Mouse (Mus musculus) erythroblast, embryonic 14.5 days (primary cell): ENCODE data around the gene Slc25a39.

Source experiments
- GATA1 ChIP-seq: IDR thresholded peaks from 2 replicates; pipeline ENCODE4 v1.6.1; 2012; ENCODE audit warnings: low read length, inconsistent platforms, mixed read lengths
- TAL1 ChIP-seq: IDR thresholded peaks from 3 replicates; pipeline ENCODE4 v1.6.1; 2012; ENCODE audit warnings: low read length, inconsistent platforms, mixed read lengths

DNA sequence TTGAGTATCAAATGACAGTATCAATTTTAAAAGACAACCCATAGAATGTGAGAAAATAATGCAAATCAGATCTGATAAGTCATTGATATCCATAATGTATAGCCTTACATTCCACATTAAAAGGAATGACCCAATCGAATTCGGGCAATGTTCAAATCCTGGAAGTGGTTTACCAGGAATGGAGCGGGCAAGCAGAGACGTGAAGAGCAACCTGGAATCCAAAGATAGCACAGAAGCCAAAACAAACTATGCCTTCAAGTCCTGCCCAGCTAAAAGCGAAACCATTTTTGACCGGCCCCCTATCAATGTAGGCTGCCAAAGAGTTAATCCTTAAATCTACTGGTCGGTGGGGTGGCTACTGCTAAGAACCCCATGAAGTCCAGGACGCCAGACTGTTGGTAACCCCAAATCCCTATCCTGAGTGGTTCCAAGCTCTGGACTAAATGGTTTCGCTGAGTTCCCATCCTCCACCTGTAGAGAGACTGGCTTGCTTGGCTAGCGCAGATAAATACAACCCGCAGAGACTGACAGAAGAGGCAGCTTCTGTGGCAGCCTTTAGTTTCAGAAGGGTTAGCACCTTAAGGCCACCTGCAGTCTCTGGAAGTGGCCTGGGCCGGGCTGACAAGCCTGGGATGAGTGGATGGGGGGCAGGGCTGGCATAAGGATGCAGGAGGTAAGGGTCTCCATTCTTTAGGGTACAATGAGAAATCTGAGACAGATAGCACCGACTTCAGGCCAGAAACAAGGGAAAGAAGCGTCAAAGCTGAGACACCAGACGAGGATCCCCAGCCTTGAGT is 15.1 kb downstream of the Slc25a39 start:
- TF ChIP-seq GATA1 = no peak
- no peak for TF ChIP-seq TAL1
